ENCODE assay signal across 9 mouse cellular contexts in genomic region chr2:146502578-146503311, GRCm38 (mm10). TPM values are rescaled to one million over a fixed set of nuclear protein-coding genes. Genes with fewer than 3 reads are reported as not detected.
DNase-seq lines count a peak whose midpoint lies in the region; ATAC-seq and TF ChIP-seq lines count a peak whose summit lies in the region.
"Had no signal": no experiment of that assay in that cellular context is flagged by ENCODE, and none has a peak within 500 bp of the region (broad histone marks: within the 10 kb centered on the region; RNA-seq: fewer than 3 reads in every experiment).

No protein-coding gene starts in this region.

- 68% methylated on average over 9 of the region's 9 CpGs for WGBS in hindbrain, embryonic 14.5 days
- 72% methylated on average over 9 of the region's 9 CpGs for WGBS in hindbrain, embryonic 11.5 days
- WGBS in embryonic facial prominence, embryonic 13.5 days, result 64% methylated on average over 9 of the region's 9 CpGs
- 47% methylated on average over 9 of the region's 9 CpGs for WGBS in heart, embryonic 15.5 days
- WGBS in liver, embryonic 16.5 days (ENCODE audit: insufficient replicate concordance), result 42% methylated on average over 9 of the region's 9 CpGs
- WGBS in stomach, postnatal 0 days, result 53% methylated on average over 9 of the region's 9 CpGs

- H3K27me3 ChIP-seq in hindbrain, embryonic 14.5 days (ENCODE audit: control insufficient read depth, insufficient read depth, low read length), result no peaks in the 10 kb centered on the region
- H3K27me3 ChIP-seq in hindbrain, embryonic 11.5 days (ENCODE audit: control insufficient read depth, insufficient read depth, low read length), result no peaks in the 10 kb centered on the region
- no peaks in the 10 kb centered on the region for H3K27me3 ChIP-seq in embryonic facial prominence, embryonic 13.5 days
- H3K27me3 ChIP-seq in heart, embryonic 15.5 days, result no peaks in the 10 kb centered on the region
- no peaks in the 10 kb centered on the region for H3K27me3 ChIP-seq in liver, embryonic 16.5 days (ENCODE audit: control insufficient read depth, insufficient read depth, low read depth, low read length)
- no peaks in the 10 kb centered on the region for H3K27me3 ChIP-seq in stomach, postnatal 0 days (ENCODE audit: control insufficient read depth, insufficient read depth, low read length)

- no peak overlapping the region for H3K4me2 ChIP-seq in hindbrain, embryonic 14.5 days (replicated peaks)
- no peak overlapping the region for H3K4me2 ChIP-seq in hindbrain, embryonic 11.5 days (replicated peaks; ENCODE audit: low read depth, low read length)
- H3K4me2 ChIP-seq in embryonic facial prominence, embryonic 13.5 days, result no peak overlapping the region
- peak overlapping the region; percentile 3; the same call in 1 of the 2 replicates for H3K4me2 ChIP-seq in heart, embryonic 15.5 days
- no peak overlapping the region for H3K4me2 ChIP-seq in liver, embryonic 16.5 days (ENCODE audit: low read depth, low read length)
- H3K4me2 ChIP-seq in stomach, postnatal 0 days (replicated peaks; ENCODE audit: low read depth), result no peak overlapping the region

- ATAC-seq in hindbrain, embryonic 14.5 days (ENCODE audit: low FRiP score), result peak; percentile 60; the same call in 1 of the 2 replicates
- no peak for ATAC-seq in hindbrain, embryonic 11.5 days (ENCODE audit: low FRiP score)
- peak; percentile 62; the same call in 1 of the 2 replicates for ATAC-seq in embryonic facial prominence, embryonic 13.5 days (ENCODE audit: insufficient number of reproducible peaks, insufficient read depth, low FRiP score, low TSS enrichment, low read depth)
- ATAC-seq in heart, embryonic 15.5 days (replicated peaks; ENCODE audit: insufficient number of reproducible peaks, insufficient read depth, low FRiP score, low read depth), result peak; percentile 76
- peak; percentile 45 for ATAC-seq in liver, embryonic 16.5 days (ENCODE audit: low read depth)
- peak; percentile 61; the same call in 1 of the 2 replicates for ATAC-seq in stomach, postnatal 0 days (ENCODE audit: low FRiP score, low TSS enrichment)

- DNase-seq in hindbrain, embryonic 14.5 days (ENCODE audit: low spot score), result no peak
- DNase-seq in hindbrain, embryonic 11.5 days (ENCODE audit: low spot score), result no peak
- peak; percentile 53 to 88 for DNase-seq in layer of hippocampus, adult 18-20 months (ENCODE audit: low spot score in 2 of 2)
- DNase-seq in stomach, postnatal 0 days (ENCODE audit: low spot score), result peak; percentile 30
- DNase-seq in T-cell, adult 2 months (ENCODE audit: low spot score), result no peak

- no peak overlapping the region for H3K9ac ChIP-seq in hindbrain, embryonic 14.5 days
- H3K9ac ChIP-seq in hindbrain, embryonic 11.5 days (ENCODE audit: low read depth, low read length), result no peak overlapping the region
- H3K9ac ChIP-seq in embryonic facial prominence, embryonic 13.5 days, result no peak overlapping the region
- no peak overlapping the region for H3K9ac ChIP-seq in heart, embryonic 15.5 days
- H3K9ac ChIP-seq in liver, embryonic 16.5 days (ENCODE audit: low read depth, low read length), result no peak overlapping the region
- no peak overlapping the region for H3K9ac ChIP-seq in stomach, postnatal 0 days (ENCODE audit: low read length)

- H3K4me1 ChIP-seq in hindbrain, embryonic 14.5 days (replicated peaks; ENCODE audit: control insufficient read depth, insufficient read depth, low read length), result no peaks in the 10 kb centered on the region
- no peaks in the 10 kb centered on the region for H3K4me1 ChIP-seq in hindbrain, embryonic 11.5 days (replicated peaks; ENCODE audit: control insufficient read depth, insufficient read depth, low read length)
- peaks cover 13% of the 10 kb centered on the region for H3K4me1 ChIP-seq in embryonic facial prominence, embryonic 13.5 days
- peaks cover 29% of the 10 kb centered on the region for H3K4me1 ChIP-seq in heart, embryonic 15.5 days (replicated peaks)
- H3K4me1 ChIP-seq in liver, embryonic 16.5 days (ENCODE audit: control insufficient read depth, low read depth, low read length), result peaks cover 39% of the 10 kb centered on the region
- H3K4me1 ChIP-seq in stomach, postnatal 0 days (replicated peaks; ENCODE audit: control insufficient read depth, insufficient read depth), result 0 out of 2 replicates have a peak, but pooled peaks cover 2% of the 10 kb centered on the region

- no peaks in the 10 kb centered on the region for H3K9me3 ChIP-seq in hindbrain, embryonic 14.5 days (ENCODE audit: control insufficient read depth, low read length)
- H3K9me3 ChIP-seq in hindbrain, embryonic 11.5 days (ENCODE audit: control insufficient read depth, low read length), result no peaks in the 10 kb centered on the region
- H3K9me3 ChIP-seq in embryonic facial prominence, embryonic 13.5 days, result no peaks in the 10 kb centered on the region
- no peaks in the 10 kb centered on the region for H3K9me3 ChIP-seq in heart, embryonic 15.5 days (replicated peaks)
- H3K9me3 ChIP-seq in liver, embryonic 16.5 days (replicated peaks; ENCODE audit: control insufficient read depth, low read length), result no peaks in the 10 kb centered on the region
- no peaks in the 10 kb centered on the region for H3K9me3 ChIP-seq in stomach, postnatal 0 days (ENCODE audit: control insufficient read depth, low read length)

- TF ChIP-seq EP300 in stomach, postnatal 0 days (optimal IDR thresholded peaks at IDR 0.05), result no peak

- H3K36me3 ChIP-seq in hindbrain, embryonic 14.5 days (replicated peaks; ENCODE audit: control insufficient read depth, insufficient read depth), result no peaks in the 10 kb centered on the region
- H3K36me3 ChIP-seq in hindbrain, embryonic 11.5 days (ENCODE audit: control insufficient read depth, insufficient read depth, low read length), result no peaks in the 10 kb centered on the region
- H3K36me3 ChIP-seq in embryonic facial prominence, embryonic 13.5 days, result no peaks in the 10 kb centered on the region
- no peaks in the 10 kb centered on the region for H3K36me3 ChIP-seq in heart, embryonic 15.5 days
- no peaks in the 10 kb centered on the region for H3K36me3 ChIP-seq in liver, embryonic 16.5 days (ENCODE audit: control insufficient read depth, insufficient read depth)
- H3K36me3 ChIP-seq in stomach, postnatal 0 days (ENCODE audit: control insufficient read depth, insufficient read depth, low read length), result no peaks in the 10 kb centered on the region

- H3K4me3 ChIP-seq in hindbrain, embryonic 14.5 days (replicated peaks; ENCODE audit: low read length), result no peak overlapping the region
- H3K4me3 ChIP-seq in hindbrain, embryonic 11.5 days (ENCODE audit: low read depth, low read length), result no peak overlapping the region
- no peak overlapping the region for H3K4me3 ChIP-seq in embryonic facial prominence, embryonic 13.5 days
- H3K4me3 ChIP-seq in heart, embryonic 15.5 days, result no peak overlapping the region
- no peak overlapping the region for H3K4me3 ChIP-seq in liver, embryonic 16.5 days (ENCODE audit: low read depth, low read length)
- H3K4me3 ChIP-seq in stomach, postnatal 0 days (ENCODE audit: low read depth, low read length), result no peak overlapping the region
- H3K4me3 ChIP-seq: erythroblast, embryonic 14.5 days had no signal

- H3K27ac ChIP-seq in hindbrain, embryonic 14.5 days, result no peak overlapping the region
- H3K27ac ChIP-seq in hindbrain, embryonic 11.5 days (ENCODE audit: low read depth, low read length), result no peak overlapping the region
- 0 out of 2 replicates have a peak overlapping the region, but pooled peaks have one; percentile 33 for H3K27ac ChIP-seq in embryonic facial prominence, embryonic 13.5 days
- H3K27ac ChIP-seq in heart, embryonic 15.5 days, result peak overlapping the region; percentile 77
- H3K27ac ChIP-seq in liver, embryonic 16.5 days (ENCODE audit: low read length), result peak overlapping the region; percentile 4; the same call in 1 of the 2 replicates
- no peak overlapping the region for H3K27ac ChIP-seq in stomach, postnatal 0 days (replicated peaks)

- TF ChIP-seq CTCF in stomach, postnatal 0 days (IDR thresholded peaks at IDR 0.05; ENCODE audit: low read depth), result no peak

RNA-seq across cellular contexts. Expression of gene Ralgapa2, which starts 9.4 kb away (rescaled TPM):
- polyA plus RNA-seq in hindbrain, embryonic 14.5 days (2014; fragmentation: Nextera tagmentation; extraction: Ambion mirVana), result 12.0 and 14.2 TPM in 2 replicates
- 10.7 and 13.6 TPM in 2 replicates for polyA plus RNA-seq in hindbrain, embryonic 11.5 days (2014; fragmentation: Nextera tagmentation; extraction: Ambion mirVana)
- polyA plus RNA-seq in embryonic facial prominence, embryonic 13.5 days (2015; fragmentation: Nextera tagmentation; extraction: Ambion mirVana), result 8.1 and 8.5 TPM in 2 replicates
- 9.9 and 10.7 TPM in 2 replicates for polyA plus RNA-seq in heart, embryonic 15.5 days (2015; fragmentation: Nextera tagmentation; extraction: Ambion mirVana)
- total RNA-seq in layer of hippocampus, adult 18-20 months (2021), result 10 to 100 TPM; 19.0 to 21.3 TPM
- 4.5 and 5.9 TPM in 2 replicates for polyA plus RNA-seq in liver, embryonic 16.5 days (2015; fragmentation: Nextera tagmentation; extraction: Ambion mirVana)
- 3.1 and 3.3 TPM in 2 replicates for polyA plus RNA-seq in stomach, postnatal 0 days (2015; fragmentation: Nextera tagmentation; extraction: Ambion mirVana)

Comparison
In these comparisons a context has a peak if more than half of its experiments do, and no peak if none do; other contexts are left out.
1. DNase-seq: peak in layer of hippocampus, adult 18-20 months (2 of 2) and stomach, postnatal 0 days (single experiment); none in hindbrain, embryonic 14.5 days (single experiment), hindbrain, embryonic 11.5 days (single experiment) and T-cell, adult 2 months (single experiment).
2. H3K27ac ChIP-seq: peak in embryonic facial prominence, embryonic 13.5 days (single experiment), heart, embryonic 15.5 days (single experiment) and liver, embryonic 16.5 days (single experiment); none in hindbrain, embryonic 14.5 days (single experiment), hindbrain, embryonic 11.5 days (single experiment) and stomach, postnatal 0 days (single experiment).